Mouse (Mus musculus): ENCODE measurements around the gene Gm2035.
"Not testable (repeated sequence)": the region's sequence is repeated elsewhere in the genome, so short reads cannot be mapped to it uniquely, and the experiment has no call there.

GRCm38 (mm10) chr12:87953780-87954179 is 34.1 kb upstream of the Gm2035 start, which contains the start of gene Gm2042:
- not testable (repeated sequence) for TF ChIP-seq EP300 (IDR thresholded peaks at IDR 0.05; ENCODE audit: insufficient read depth, low read depth, low read length); POLR2A (IDR thresholded peaks at IDR 0.05; ENCODE audit: insufficient read depth, low read length); CTCF (IDR thresholded peaks at IDR 0.05; ENCODE audit: low read depth, low read length)

Data from ES-Bruce4 (cell line).